Mouse (Mus musculus) layer of hippocampus, postnatal 25 days (tissue): ENCODE results near the gene Kras. TPM values are rescaled to one million over a fixed set of nuclear protein-coding genes. Genes with fewer than 3 reads are reported as not detected.
A peak's percentile ranks its signal among the peaks of the same experiment; 100 is the strongest.

Experiments
- DNase-seq, 2 experiments: peaks; one replicate each; pipeline ENCODE4 v3.0.0; 2022; ENCODE audit warnings: mixed read lengths in 2 of 2, low spot score in 1 of 2; ENCODE audit errors: extremely low spot score in 1 of 2
- total RNA-seq, 2 experiments: library from RNA; stranded (reverse); gene quantifications; 2 replicates each; pipeline ENCODE4 v1.2.3; 2021

Kras gene
- total RNA-seq, 2 experiments from 2014 or later, result 75.0 to 75.6 TPM

GRCm38 (mm10) chr6:145197949-145198686 lies 51.9 kb downstream of the Kras start:
- DNase-seq, result no peak

- DNase-seq, result no peak
These were observed 56.6 kb downstream of the Kras start for GRCm38 (mm10) chr6:145193446-145193845.

GRCm38 (mm10) chr6:145193038-145193437 lies 57.0 kb downstream of the Kras start:
- DNase-seq, result no peak

- DNase-seq, result peak; percentile 20 to 25
These were observed 62.6 kb downstream of the Kras start for GRCm38 (mm10) chr6:145187093-145188088.

GRCm38 (mm10) chr6:145186096-145186495 lies 63.9 kb downstream of the Kras start:
- DNase-seq, result no peak

GRCm38 (mm10) chr6:145182044-145182443 lies 68.0 kb downstream of the Kras start:
- no peak for DNase-seq

GRCm38 (mm10) chr6:145179665-145180064 lies 70.4 kb downstream of the Kras start:
- DNase-seq, result peak in 1 of 2 experiments; percentile 62

GRCm38 (mm10) chr6:145176474-145176873 lies 73.6 kb downstream of the Kras start:
- no peak for DNase-seq

- no peak for DNase-seq
These were observed 74.5 kb downstream of the Kras start for GRCm38 (mm10) chr6:145175571-145175981.

GRCm38 (mm10) chr6:145173781-145174191 lies 76.3 kb downstream of the Kras start:
- peak in 1 of 2 experiments; percentile 49 for DNase-seq

- DNase-seq, result no peak
These were observed 78.0 kb downstream of the Kras start for GRCm38 (mm10) chr6:145171892-145172606.

Other genes with a start within 250 kb of the Kras start
- 100 to 1,000 TPM in 1 of 2 experiments, 10 to 100 TPM in 1; 89.6 to 103 TPM for gene Bcat1, start 174.1 kb downstream of the Kras start, total RNA-seq
- 1 to 10 TPM; 3.9 to 5.8 TPM for gene Lrmp, start 134.6 kb downstream of the Kras start, total RNA-seq
- gene Casc1, start 39.2 kb downstream of the Kras start, total RNA-seq, result 1 to 10 TPM in 1 of 2 experiments, under 1 TPM in 1; 0.91 to 1.1 TPM
- gene Etfrf1, start 39.1 kb downstream of the Kras start, total RNA-seq, result 10 to 100 TPM; 23.8 to 24.2 TPM